Mouse (Mus musculus): ENCODE data around the gene Srgap2. TPM values are rescaled to one million over a fixed set of nuclear protein-coding genes. Genes with fewer than 3 reads are reported as not detected.

Gene Srgap2
- polyA plus RNA-seq, 1 experiment from 2014 or later: 3.1 TPM

- Histone ChIP-seq H3K36me3 (ENCODE audit: control insufficient read depth, insufficient read depth) (no peaks in the 10 kb centered on the region), H3K4me2 (replicated peaks; ENCODE audit: low read depth) (no peak overlapping the region), H3K4me3 (ENCODE audit: low read depth, low read length) (no peak overlapping the region), H3K4me1 (replicated peaks; ENCODE audit: control insufficient read depth, insufficient read depth, low read length) (no peaks in the 10 kb centered on the region), H3K9me3 (ENCODE audit: control insufficient read depth) (no peaks in the 10 kb centered on the region), H3K27ac (ENCODE audit: low read depth, low read length) (no peak overlapping the region), H3K9ac (ENCODE audit: low read depth, low read length) (no peak overlapping the region), H3K27me3 (replicated peaks; ENCODE audit: control insufficient read depth, insufficient read depth, low read length) (no peaks in the 10 kb centered on the region)
- no peak for TF ChIP-seq CTCF (IDR thresholded peaks at IDR 0.05; ENCODE audit: low read depth)
- no peak for ATAC-seq
- WGBS: 90% methylated on average over 3 of the region's 3 CpGs
Observed at GRCm38 (mm10) chr1:131364432-131364831, 162.7 kb downstream of the Srgap2 start.

- no peak for ATAC-seq
- 71% methylated on average over 3 of the region's 3 CpGs for WGBS
- H3K4me2 ChIP-seq (replicated peaks; ENCODE audit: low read depth): no peak overlapping the region
- H3K36me3 ChIP-seq (ENCODE audit: control insufficient read depth, insufficient read depth): no peaks in the 10 kb centered on the region
- H3K4me3 ChIP-seq (ENCODE audit: low read depth, low read length): no peak overlapping the region
- H3K4me1 ChIP-seq (replicated peaks; ENCODE audit: control insufficient read depth, insufficient read depth, low read length): no peaks in the 10 kb centered on the region
- H3K27me3 ChIP-seq (replicated peaks; ENCODE audit: control insufficient read depth, insufficient read depth, low read length): no peaks in the 10 kb centered on the region
- TF ChIP-seq CTCF (IDR thresholded peaks at IDR 0.05; ENCODE audit: low read depth): no peak
- no peak overlapping the region for H3K9ac ChIP-seq (ENCODE audit: low read depth, low read length)
- H3K9me3 ChIP-seq (ENCODE audit: control insufficient read depth): no peaks in the 10 kb centered on the region
- no peak overlapping the region for H3K27ac ChIP-seq (ENCODE audit: low read depth, low read length)
Observed at GRCm38 (mm10) chr1:131363887-131364286, 163.3 kb downstream of the Srgap2 start.

DNA sequence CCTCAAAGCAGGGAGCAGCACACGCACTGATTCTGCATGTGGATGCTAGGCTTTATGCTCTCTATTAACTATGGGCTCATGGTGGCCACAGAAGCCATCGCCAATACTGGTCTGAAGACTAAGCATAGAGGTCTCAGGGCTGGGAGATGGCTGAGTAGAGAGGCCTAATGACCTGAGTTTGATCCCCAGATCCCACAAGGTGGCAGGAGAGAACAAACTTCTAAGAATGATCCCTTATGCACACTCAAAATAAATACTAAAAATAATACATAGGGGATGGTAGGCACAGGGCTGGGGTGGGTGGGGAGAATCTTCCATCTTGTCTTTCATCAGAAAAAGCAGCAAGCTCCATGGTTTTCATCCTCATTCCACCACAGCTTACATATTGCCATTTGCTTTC is 165.1 kb downstream of the Srgap2 start:
- no peak overlapping the region for H3K4me2 ChIP-seq (replicated peaks; ENCODE audit: low read depth)
- no peaks in the 10 kb centered on the region for H3K27me3 ChIP-seq (replicated peaks; ENCODE audit: control insufficient read depth, insufficient read depth, low read length)
- H3K9me3 ChIP-seq (ENCODE audit: control insufficient read depth): no peaks in the 10 kb centered on the region
- TF ChIP-seq CTCF (IDR thresholded peaks at IDR 0.05; ENCODE audit: low read depth): peak; percentile 49
- no peak for ATAC-seq
- H3K36me3 ChIP-seq (ENCODE audit: control insufficient read depth, insufficient read depth): no peaks in the 10 kb centered on the region
- H3K4me3 ChIP-seq (ENCODE audit: low read depth, low read length): no peak overlapping the region
- no peak overlapping the region for H3K27ac ChIP-seq (ENCODE audit: low read depth, low read length)
- 87% methylated on average over 2 of the region's 2 CpGs for WGBS
- H3K9ac ChIP-seq (ENCODE audit: low read depth, low read length): no peak overlapping the region
- no peaks in the 10 kb centered on the region for H3K4me1 ChIP-seq (replicated peaks; ENCODE audit: control insufficient read depth, insufficient read depth, low read length)

- WGBS: 88% methylated on average over 3 of the region's 3 CpGs
- no peak for TF ChIP-seq CTCF (IDR thresholded peaks at IDR 0.05; ENCODE audit: low read depth)
- no peak for ATAC-seq
Observed at GRCm38 (mm10) chr1:131360800-131361199, 166.4 kb downstream of the Srgap2 start.

DNA sequence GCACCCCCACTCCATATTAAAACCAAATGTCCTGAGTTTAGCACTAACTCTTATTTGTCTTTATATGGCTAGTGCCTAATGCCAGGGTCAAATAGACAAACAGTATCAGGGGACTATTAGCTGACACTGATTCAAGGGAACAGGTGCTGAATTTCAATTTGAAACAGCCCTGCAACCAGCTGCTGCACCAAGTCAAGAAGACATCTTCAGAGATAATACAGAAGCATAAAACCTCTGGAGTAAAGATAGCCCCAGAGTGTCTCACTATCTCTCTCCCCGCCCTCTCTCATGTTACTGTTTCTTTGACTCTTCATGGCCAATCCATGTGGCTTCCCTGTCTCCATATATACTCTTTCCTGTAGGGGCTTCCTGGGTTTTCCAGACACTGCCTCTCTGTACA is 167.5 kb downstream of the Srgap2 start:
- no peak for ATAC-seq

More at GRCm38 (mm10) chr1:131360800-131361199, 166.4 kb downstream of the Srgap2 start:
- H3K36me3 ChIP-seq (ENCODE audit: control insufficient read depth, insufficient read depth): no peaks in the 10 kb centered on the region; the same call in 1 of the 2 replicates
- H3K4me2 ChIP-seq (replicated peaks; ENCODE audit: low read depth): no peak overlapping the region
- H3K27ac ChIP-seq (ENCODE audit: low read depth, low read length): no peak overlapping the region
- H3K9me3 ChIP-seq (ENCODE audit: control insufficient read depth): no peaks in the 10 kb centered on the region
- H3K9ac ChIP-seq (ENCODE audit: low read depth, low read length): no peak overlapping the region
- no peaks in the 10 kb centered on the region for H3K27me3 ChIP-seq (replicated peaks; ENCODE audit: control insufficient read depth, insufficient read depth, low read length)
- H3K4me3 ChIP-seq (ENCODE audit: low read depth, low read length): no peak overlapping the region
- H3K4me1 ChIP-seq (replicated peaks; ENCODE audit: control insufficient read depth, insufficient read depth, low read length): no peaks in the 10 kb centered on the region

GRCm38 (mm10) chr1:131357213-131357612 is 169.9 kb downstream of the Srgap2 start:
- ATAC-seq: no peak
- Histone ChIP-seq H3K9ac (ENCODE audit: low read depth, low read length) (no peak overlapping the region), H3K4me3 (ENCODE audit: low read depth, low read length) (no peak overlapping the region), H3K27ac (ENCODE audit: low read depth, low read length) (no peak overlapping the region), H3K9me3 (ENCODE audit: control insufficient read depth) (no peaks in the 10 kb centered on the region), H3K36me3 (ENCODE audit: control insufficient read depth, insufficient read depth) (peaks cover 11% of the 10 kb centered on the region; the same call in 1 of the 2 replicates), H3K27me3 (replicated peaks; ENCODE audit: control insufficient read depth, insufficient read depth, low read length) (no peaks in the 10 kb centered on the region), H3K4me1 (replicated peaks; ENCODE audit: control insufficient read depth, insufficient read depth, low read length) (no peaks in the 10 kb centered on the region), H3K4me2 (replicated peaks; ENCODE audit: low read depth) (no peak overlapping the region)
- TF ChIP-seq CTCF (IDR thresholded peaks at IDR 0.05; ENCODE audit: low read depth): no peak
- WGBS: 82% methylated on average over 1 of the region's 1 CpGs

More for the DNA sequence above, 167.5 kb downstream of the Srgap2 start:
- Histone ChIP-seq H3K27me3 (replicated peaks; ENCODE audit: control insufficient read depth, insufficient read depth, low read length) (no peaks in the 10 kb centered on the region), H3K27ac (ENCODE audit: low read depth, low read length) (no peak overlapping the region), H3K4me2 (replicated peaks; ENCODE audit: low read depth) (no peak overlapping the region), H3K9ac (ENCODE audit: low read depth, low read length) (no peak overlapping the region), H3K36me3 (ENCODE audit: control insufficient read depth, insufficient read depth) (peaks cover 4% of the 10 kb centered on the region; the same call in 1 of the 2 replicates), H3K4me1 (replicated peaks; ENCODE audit: control insufficient read depth, insufficient read depth, low read length) (no peaks in the 10 kb centered on the region), H3K9me3 (ENCODE audit: control insufficient read depth) (no peaks in the 10 kb centered on the region), H3K4me3 (ENCODE audit: low read depth, low read length) (no peak overlapping the region)
- 86% methylated on average over 1 of the region's 1 CpGs for whole genome bisulfite sequencing
- TF ChIP-seq CTCF (IDR thresholded peaks at IDR 0.05; ENCODE audit: low read depth): no peak

GRCm38 (mm10) chr1:131351436-131351835 is 175.7 kb downstream of the Srgap2 start:
- no peak for ATAC-seq
- H3K9ac ChIP-seq (ENCODE audit: low read depth, low read length): no peak overlapping the region
- no peak overlapping the region for H3K4me2 ChIP-seq (replicated peaks; ENCODE audit: low read depth)
- H3K4me3 ChIP-seq (ENCODE audit: low read depth, low read length): no peak overlapping the region
- no peaks in the 10 kb centered on the region for H3K4me1 ChIP-seq (replicated peaks; ENCODE audit: control insufficient read depth, insufficient read depth, low read length)
- no peaks in the 10 kb centered on the region for H3K9me3 ChIP-seq (ENCODE audit: control insufficient read depth)
- no peak for TF ChIP-seq CTCF (IDR thresholded peaks at IDR 0.05; ENCODE audit: low read depth)
- H3K27me3 ChIP-seq (replicated peaks; ENCODE audit: control insufficient read depth, insufficient read depth, low read length): no peaks in the 10 kb centered on the region
- 61% methylated on average over 2 of the region's 2 CpGs for WGBS
- H3K27ac ChIP-seq (ENCODE audit: low read depth, low read length): no peak overlapping the region
- peaks cover 18% of the 10 kb centered on the region; the same call in 1 of the 2 replicates for H3K36me3 ChIP-seq (ENCODE audit: control insufficient read depth, insufficient read depth)

Measured in intestine, postnatal 0 days (tissue).